Mouse (Mus musculus) thymus, adult 2 months (tissue): ENCODE measurements around the gene Osbpl2.

Source experiments
- CTCF ChIP-seq: fragments of 200-500 bp; IDR thresholded peaks from 2 replicates; pipeline ENCODE4 v1.5.1; 2012; ENCODE audit warnings: mild to moderate bottlenecking, control low read depth, low read length, moderate library complexity, borderline replicate concordance; ENCODE audit not compliant: control insufficient read depth, poor library complexity, insufficient read depth; ENCODE audit errors: extremely low read depth
- POLR2A ChIP-seq: fragments of 200-500 bp; IDR thresholded peaks from 2 replicates; pipeline ENCODE4 v1.6.1; 2012; ENCODE audit warnings: mild to moderate bottlenecking, low read length, control low read depth, moderate library complexity; ENCODE audit not compliant: control insufficient read depth, poor library complexity, insufficient read depth; ENCODE audit errors: extremely low read depth

GRCm38 (mm10) chr2:180146091-180146490 is 27.0 kb downstream of the Osbpl2 start:
- no peak for TF ChIP-seq CTCF
- no peak for TF ChIP-seq POLR2A
